Mouse (Mus musculus) heart, embryonic 15.5 days (tissue): ENCODE measurements around the gene Leprot. TPM values are rescaled to one million over a fixed set of nuclear protein-coding genes. Genes with fewer than 3 reads are reported as not detected.

Experiments
- ATAC-seq: fragments of 200-750 bp; cut with Nextera tagmentation; replicated peaks from 2 replicates; pipeline ENCODE4 v1.8.0; 2017; ENCODE audit warnings: low read depth, moderate TSS enrichment; ENCODE audit not compliant: insufficient number of reproducible peaks, insufficient read depth, low FRiP score
- H3K27ac ChIP-seq: fragments of 300-500 bp; sonication (generic); 2 replicates; pipeline ENCODE4 v1.5.1; 2015; ENCODE audit warnings: mild to moderate bottlenecking, inconsistent platforms
- H3K27me3 ChIP-seq: fragments of 300-500 bp; sonication (generic); 2 replicates; pipeline ENCODE4 v1.6.1; 2015; ENCODE audit warnings: inconsistent platforms
- H3K36me3 ChIP-seq: fragments of 300-500 bp; sonication (generic); 2 replicates; pipeline ENCODE4 v1.6.1; 2015; ENCODE audit warnings: mild to moderate bottlenecking, inconsistent platforms
- H3K4me1 ChIP-seq: fragments of 300-500 bp; sonication (generic); replicated peaks from 2 replicates; pipeline ENCODE4 v1.6.1; 2015; ENCODE audit warnings: inconsistent platforms
- H3K4me2 ChIP-seq: fragments of 300-500 bp; sonication (generic); 2 replicates; pipeline ENCODE4 v1.6.1; 2015; ENCODE audit warnings: inconsistent platforms, mild to moderate bottlenecking, moderate library complexity
- H3K4me3 ChIP-seq: fragments of 300-500 bp; sonication (generic); 2 replicates; pipeline ENCODE4 v1.5.1; 2015; ENCODE audit warnings: mild to moderate bottlenecking, inconsistent platforms
- H3K9ac ChIP-seq: fragments of 300-500 bp; sonication (generic); 2 replicates; pipeline ENCODE4 v1.6.1; 2015; ENCODE audit warnings: mild to moderate bottlenecking, inconsistent platforms
- H3K9me3 ChIP-seq: fragments of 300-500 bp; sonication (generic); replicated peaks from 2 replicates; pipeline ENCODE4 v1.6.1; 2016; ENCODE audit warnings: inconsistent platforms
- WGBS: fragments of 180-500 bp; shearing (Covaris S2); methylation state at CpG from one replicate; pipeline ENCODE4 v1.1.7; 2015; ENCODE audit warnings: mixed read lengths; 5-methylcytosine and 5-hydroxymethylcytosine counted together
- polyA plus RNA-seq: library from polyadenylated mRNA; unstranded; fragments of >200 nt; fragmentation: Nextera tagmentation; extraction: Ambion mirVana; gene quantifications from 2 replicates; pipeline ENCODE4 v1.2.1, GENCODE M21; 2015

The Leprot gene
- 72.6 and 81.7 TPM in 2 replicates for polyA plus RNA-seq

GRCm38 (mm10) chr4:101647196-101647905 is at the start of gene Leprot:
Gene Leprot (plus strand): TSS chr4:101647718.
- Histone ChIP-seq H3K4me3 (peak within 1 kb of the TSS; percentile 91), H3K9me3 (no peaks in the 10 kb centered on the region)

GRCm38 (mm10) chr4:101601758-101602157 is 45.8 kb upstream of the Leprot start:
- Histone ChIP-seq H3K27ac (no peak overlapping the region), H3K4me1 (no peaks in the 10 kb centered on the region), H3K9ac (no peak overlapping the region), H3K27me3 (no peaks in the 10 kb centered on the region), H3K9me3 (no peaks in the 10 kb centered on the region), H3K4me3 (no peak overlapping the region), H3K4me2 (no peak overlapping the region), H3K36me3 (no peaks in the 10 kb centered on the region)
- ATAC-seq = no peak

More at GRCm38 (mm10) chr4:101647196-101647905, at the start of gene Leprot:
- Histone ChIP-seq H3K27me3 (no peaks in the 10 kb centered on the region), H3K4me2 (peak within 1 kb of the TSS; percentile 72), H3K36me3 (no peaks in the 10 kb centered on the region), H3K27ac (peak within 1 kb of the TSS; percentile 95), H3K4me1 (peaks cover 19% of the 10 kb centered on the region), H3K9ac (peak within 1 kb of the TSS; percentile 95)
- under 1% methylated on average over 39 of the region's 39 CpGs for WGBS
- ATAC-seq = peak; percentile 96

GRCm38 (mm10) chr4:101603635-101604034 is 43.9 kb upstream of the Leprot start:
- Histone ChIP-seq H3K36me3 (no peaks in the 10 kb centered on the region), H3K4me1 (no peaks in the 10 kb centered on the region), H3K27ac (no peak overlapping the region), H3K9me3 (no peaks in the 10 kb centered on the region), H3K9ac (no peak overlapping the region), H3K4me3 (no peak overlapping the region), H3K4me2 (no peak overlapping the region), H3K27me3 (no peaks in the 10 kb centered on the region)
- ATAC-seq = no peak
- WGBS = 51% methylated on average over 3 of the region's 3 CpGs

GRCm38 (mm10) chr4:101616520-101616919 is 31.0 kb upstream of the Leprot start:
- no peaks in the 10 kb centered on the region for H3K27me3 ChIP-seq
- no peak for ATAC-seq
- WGBS = 81% methylated on average over 5 of the region's 5 CpGs

GRCm38 (mm10) chr4:101617742-101618141 is 29.8 kb upstream of the Leprot start:
- no peak overlapping the region for H3K4me2 ChIP-seq
- ATAC-seq = no peak
- no peak overlapping the region for H3K9ac ChIP-seq
- 61% methylated on average over 2 of the region's 2 CpGs for WGBS
- H3K27ac ChIP-seq = no peak overlapping the region
- no peaks in the 10 kb centered on the region for H3K4me1 ChIP-seq
- no peak overlapping the region for H3K4me3 ChIP-seq
- no peaks in the 10 kb centered on the region for H3K9me3 ChIP-seq
- no peaks in the 10 kb centered on the region for H3K27me3 ChIP-seq
- H3K36me3 ChIP-seq = no peaks in the 10 kb centered on the region

More at GRCm38 (mm10) chr4:101616520-101616919, 31.0 kb upstream of the Leprot start:
- no peaks in the 10 kb centered on the region for H3K36me3 ChIP-seq
- no peak overlapping the region for H3K9ac ChIP-seq
- H3K4me2 ChIP-seq = no peak overlapping the region
- no peak overlapping the region for H3K27ac ChIP-seq
- H3K4me3 ChIP-seq = no peak overlapping the region
- H3K9me3 ChIP-seq = no peaks in the 10 kb centered on the region
- H3K4me1 ChIP-seq = no peaks in the 10 kb centered on the region

GRCm38 (mm10) chr4:101620206-101620605 is 27.3 kb upstream of the Leprot start:
- no peak for ATAC-seq
- no peak overlapping the region for H3K4me3 ChIP-seq
- WGBS = 57% methylated on average over 2 of the region's 2 CpGs
- no peak overlapping the region for H3K4me2 ChIP-seq
- no peaks in the 10 kb centered on the region for H3K9me3 ChIP-seq
- no peaks in the 10 kb centered on the region for H3K27me3 ChIP-seq
- no peaks in the 10 kb centered on the region for H3K36me3 ChIP-seq
- no peak overlapping the region for H3K9ac ChIP-seq
- H3K27ac ChIP-seq = no peak overlapping the region
- no peaks in the 10 kb centered on the region for H3K4me1 ChIP-seq

GRCm38 (mm10) chr4:101621241-101621640 is 26.3 kb upstream of the Leprot start:
- 81% methylated on average over 5 of the region's 5 CpGs for WGBS
- Histone ChIP-seq H3K4me2 (no peak overlapping the region), H3K9me3 (no peaks in the 10 kb centered on the region), H3K27me3 (no peaks in the 10 kb centered on the region), H3K27ac (no peak overlapping the region), H3K9ac (no peak overlapping the region), H3K4me1 (no peaks in the 10 kb centered on the region), H3K36me3 (no peaks in the 10 kb centered on the region), H3K4me3 (no peak overlapping the region)
- no peak for ATAC-seq

GRCm38 (mm10) chr4:101625278-101625677 is 22.2 kb upstream of the Leprot start:
- H3K9me3 ChIP-seq = no peaks in the 10 kb centered on the region

GRCm38 (mm10) chr4:101635596-101635995 is 11.9 kb upstream of the Leprot start:
- 54% methylated on average over 2 of the region's 2 CpGs for WGBS
- no peak overlapping the region for H3K4me3 ChIP-seq
- no peak overlapping the region for H3K27ac ChIP-seq
- no peak for ATAC-seq
- H3K27me3 ChIP-seq = no peaks in the 10 kb centered on the region
- no peaks in the 10 kb centered on the region for H3K9me3 ChIP-seq
- H3K4me1 ChIP-seq = no peaks in the 10 kb centered on the region
- no peaks in the 10 kb centered on the region for H3K36me3 ChIP-seq
- no peak overlapping the region for H3K9ac ChIP-seq
- no peak overlapping the region for H3K4me2 ChIP-seq

More at GRCm38 (mm10) chr4:101625278-101625677, 22.2 kb upstream of the Leprot start:
- WGBS = 77% methylated on average over 5 of the region's 5 CpGs
- no peak overlapping the region for H3K27ac ChIP-seq
- no peaks in the 10 kb centered on the region for H3K27me3 ChIP-seq
- H3K4me3 ChIP-seq = no peak overlapping the region
- no peak overlapping the region for H3K9ac ChIP-seq
- no peaks in the 10 kb centered on the region for H3K36me3 ChIP-seq
- H3K4me2 ChIP-seq = no peak overlapping the region
- no peaks in the 10 kb centered on the region for H3K4me1 ChIP-seq
- ATAC-seq = no peak

- H3K27me3 ChIP-seq = no peaks in the 10 kb centered on the region
- no peaks in the 10 kb centered on the region for H3K4me1 ChIP-seq
- H3K4me3 ChIP-seq = no peak overlapping the region
- no peak overlapping the region for H3K9ac ChIP-seq
- no peak for ATAC-seq
- no peak overlapping the region for H3K27ac ChIP-seq
- H3K36me3 ChIP-seq = no peaks in the 10 kb centered on the region
- H3K9me3 ChIP-seq = no peaks in the 10 kb centered on the region
- H3K4me2 ChIP-seq = no peak overlapping the region
- 87% methylated on average over 1 of the region's 1 CpGs for WGBS
Measured at GRCm38 (mm10) chr4:101637472-101637871, 10.0 kb upstream of the Leprot start.

GRCm38 (mm10) chr4:101640631-101641030 is 6.9 kb upstream of the Leprot start:
- H3K9me3 ChIP-seq = no peaks in the 10 kb centered on the region
- no peaks in the 10 kb centered on the region for H3K36me3 ChIP-seq
- H3K9ac ChIP-seq = no peak overlapping the region
- no peak overlapping the region for H3K4me3 ChIP-seq
- ATAC-seq = no peak
- no peaks in the 10 kb centered on the region for H3K4me1 ChIP-seq
- no peak overlapping the region for H3K4me2 ChIP-seq
- WGBS = 63% methylated on average over 5 of the region's 5 CpGs
- H3K27me3 ChIP-seq = no peaks in the 10 kb centered on the region
- H3K27ac ChIP-seq = no peak overlapping the region

- no peaks in the 10 kb centered on the region for H3K27me3 ChIP-seq
- H3K4me1 ChIP-seq = peaks cover 4% of the 10 kb centered on the region; the same call in 1 of the 2 replicates
- H3K36me3 ChIP-seq = no peaks in the 10 kb centered on the region
- H3K4me3 ChIP-seq = no peak overlapping the region
- no peak for ATAC-seq
- H3K9me3 ChIP-seq = no peaks in the 10 kb centered on the region
- H3K9ac ChIP-seq = no peak overlapping the region
- no peak overlapping the region for H3K4me2 ChIP-seq
- no peak overlapping the region for H3K27ac ChIP-seq
- WGBS = 80% methylated on average over 6 of the region's 6 CpGs
Measured at GRCm38 (mm10) chr4:101642708-101643107, 4.8 kb upstream of the Leprot start.
